Mouse (Mus musculus) mouse trophoblast stem cell (cell line): Measurements from ENCODE around the gene Csdc2.

Source experiments
- in situ Hi-C, 2 experiments: fragments of 300-500 bp; cut with MseI, MboI; formaldehyde crosslinking; loops; 2 replicates in 1 of 2; 3 replicates in 1 of 2; pipeline ENCODE4 v1.15.1; 2025

Csdc2 gene

DNA sequence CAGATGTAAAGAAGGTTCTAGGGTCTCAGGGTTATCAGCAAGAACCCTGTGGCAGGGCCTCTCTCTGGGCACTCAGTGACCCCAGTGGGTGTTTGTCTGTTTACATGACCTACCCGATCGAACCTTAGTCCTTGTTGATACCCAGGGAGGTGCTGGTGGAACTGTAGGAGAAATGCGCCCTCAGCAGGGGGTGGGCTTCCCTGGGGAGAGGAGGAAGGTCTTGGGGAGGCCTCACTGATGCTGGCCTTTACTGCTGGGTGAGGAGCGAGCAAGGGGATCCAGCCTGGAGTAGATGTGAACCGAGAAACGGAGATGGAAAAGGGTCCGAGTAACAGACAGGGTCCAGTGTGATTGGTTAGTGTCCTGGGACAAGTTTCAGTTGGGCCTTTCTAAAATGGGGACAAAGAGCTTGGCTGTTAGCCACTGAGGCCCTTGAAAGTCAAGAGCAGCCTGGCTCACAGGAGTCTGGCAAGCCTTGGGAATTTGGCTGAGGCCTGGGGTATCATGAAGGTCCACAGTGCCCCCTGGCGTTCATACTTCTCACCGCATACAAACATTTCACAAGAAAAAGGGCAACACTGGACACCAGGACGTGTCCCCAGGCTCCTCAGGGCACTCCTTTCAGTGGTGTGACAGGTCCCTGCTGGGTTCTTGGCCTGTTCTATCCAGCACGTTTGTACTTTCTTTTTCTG is 53.0 kb downstream of the Csdc2 start:
- in situ Hi-C loops, result loop anchor here (5.0 kb wide), 1 partner anchor 37 kb away; no protein-coding TSS in a partner anchor

DNA sequence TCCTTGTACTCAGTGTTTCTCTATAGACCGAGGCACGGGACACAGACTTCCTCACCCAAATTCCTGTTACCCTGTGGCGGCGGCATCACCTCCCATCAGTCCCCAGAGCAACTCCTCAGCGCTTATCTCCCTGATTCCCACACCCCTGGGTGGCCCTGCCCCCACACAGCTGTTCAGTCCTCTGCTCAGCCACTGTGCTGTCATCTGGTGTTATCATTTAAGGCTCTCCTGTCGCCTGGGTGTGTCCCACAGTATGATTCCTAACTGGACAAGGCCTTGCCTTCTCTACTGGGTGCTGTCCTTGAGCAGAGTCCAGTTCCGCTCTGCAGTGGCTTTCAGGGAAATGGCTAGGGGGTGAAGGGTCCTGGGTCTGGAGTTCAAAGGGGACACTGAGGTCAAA is 54.0 kb downstream of the Csdc2 start:
- in situ Hi-C loops, result no loop called here

DNA sequence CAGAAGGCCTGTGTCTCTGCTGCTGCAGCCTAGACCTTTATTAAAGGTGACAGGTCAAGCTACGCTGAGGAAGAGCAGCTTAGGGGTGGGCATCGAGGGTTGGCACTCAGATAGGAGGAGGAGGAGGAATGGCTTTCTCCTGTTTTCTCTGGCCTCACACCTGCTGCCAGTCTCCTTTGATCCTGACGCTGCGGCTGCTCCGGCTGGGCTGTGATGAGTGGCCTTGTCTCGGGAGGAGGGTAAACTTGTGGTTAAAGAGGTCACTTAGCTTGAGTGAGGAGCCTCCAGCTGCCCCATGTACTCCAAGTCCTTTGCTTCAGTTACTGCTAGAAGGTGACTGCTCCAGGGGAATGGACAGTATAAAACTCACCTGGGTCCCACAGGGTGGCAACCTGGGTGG is 57.4 kb downstream of the Csdc2 start:
- in situ Hi-C loops, result no loop called here
